Mouse (Mus musculus): ENCODE data around the gene Plpp2.

- no peak for TF ChIP-seq TCF12 (IDR thresholded peaks at IDR 0.05; ENCODE audit: insufficient read depth, poor library complexity, severe bottlenecking)
- TF ChIP-seq MAX (IDR thresholded peaks at IDR 0.05; ENCODE audit: low read depth), result no peak
Observed at GRCm38 (mm10) chr10:79571314-79571713, 37.7 kb upstream of the Plpp2 start.

Data from myocyte (in vitro differentiated cells).